Mouse (Mus musculus) liver, adult 2 months (tissue): ENCODE measurements at regions not wholly inside any gene's neighbourhood (a gene's known extent, or its start where the extent isn't known, plus 50 kb on each side); places are given as distances from the start of the nearest gene placed in this dataset.

Experiments used
- DNase-seq: peaks from one replicate; pipeline ENCODE4 v3.0.0-alpha.2; 2011; ENCODE audit warnings: low read depth, low spot score; ENCODE audit errors: extremely low read depth
- H3K27ac ChIP-seq: fragments of 200-500 bp; replicated peaks from 2 replicates; pipeline ENCODE4 v1.5.1; 2012; ENCODE audit warnings: low read depth, mild to moderate bottlenecking, control low read depth, inconsistent platforms, low read length; ENCODE audit not compliant: insufficient read depth
- H3K27me3 ChIP-seq: fragments of 200-500 bp; 2 replicates; pipeline ENCODE4 v1.6.1; 2012; ENCODE audit warnings: mild to moderate bottlenecking, moderate library complexity, low read length, inconsistent platforms; ENCODE audit not compliant: control insufficient read depth, insufficient read depth
- H3K36me3 ChIP-seq: fragments of 200-500 bp; 2 replicates; pipeline ENCODE4 v1.6.1; 2012; ENCODE audit warnings: low read length, inconsistent platforms; ENCODE audit not compliant: control insufficient read depth, insufficient read depth
- H3K4me1 ChIP-seq: fragments of 200-500 bp; 2 replicates; pipeline ENCODE4 v1.6.1; 2011; ENCODE audit warnings: low read length; ENCODE audit not compliant: control insufficient read depth, insufficient read depth
- H3K4me3 ChIP-seq: fragments of 200-500 bp; 2 replicates; pipeline ENCODE4 v1.5.1; 2011; ENCODE audit warnings: low read depth, mild to moderate bottlenecking, control low read depth, low read length, moderate library complexity; ENCODE audit not compliant: insufficient read depth
- H3K79me2 ChIP-seq: fragments of 200-500 bp; 2 replicates; pipeline ENCODE4 v1.6.1; 2012; ENCODE audit warnings: inconsistent platforms, mild to moderate bottlenecking, low read length, moderate library complexity; ENCODE audit not compliant: control insufficient read depth, insufficient read depth
- H3K9ac ChIP-seq: fragments of 200-500 bp; 2 replicates; pipeline ENCODE4 v1.6.1; 2012; ENCODE audit warnings: low read depth, mild to moderate bottlenecking, control low read depth, inconsistent platforms, low read length
- CTCF ChIP-seq: fragments of 200-500 bp; IDR thresholded peaks from 2 replicates; pipeline ENCODE4 v1.5.1; 2011; ENCODE audit warnings: low read depth, low read length, control low read depth
- POLR2A ChIP-seq: fragments of 200-500 bp; IDR thresholded peaks from 2 replicates; pipeline ENCODE4 v1.6.1; 2011; ENCODE audit warnings: low read length, control low read depth; ENCODE audit not compliant: insufficient read depth; ENCODE audit errors: extremely low read depth
- WGBS: fragments of 180-500 bp; shearing (Covaris S2); methylation state at CpG from one replicate; pipeline ENCODE4 v1.1.7; 2018; 5-methylcytosine and 5-hydroxymethylcytosine counted together

DNA sequence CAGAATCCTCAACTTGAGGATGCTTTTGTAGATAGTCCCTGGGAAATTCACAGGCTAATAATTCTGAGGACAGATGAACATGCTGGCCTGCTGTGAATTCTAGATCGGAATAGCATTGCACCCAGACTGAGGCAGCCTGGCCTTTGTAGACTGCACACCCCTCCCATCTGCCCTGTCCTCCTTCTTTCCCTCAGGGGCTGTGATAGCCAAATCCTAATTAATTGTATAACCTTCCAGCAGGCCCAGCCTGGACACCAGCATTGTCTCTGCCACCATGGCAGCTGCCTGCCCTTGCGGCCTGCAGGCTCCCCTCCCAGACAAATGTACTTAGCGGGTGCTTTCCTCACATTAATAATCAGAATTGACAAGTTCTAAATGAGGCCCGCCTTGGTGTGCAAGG, 171.7 kb upstream of the Rbfox1 start:
- Histone ChIP-seq H3K27ac (no peak overlapping the region), H3K36me3 (no peaks in the 10 kb centered on the region), H3K79me2 (no peaks in the 10 kb centered on the region), H3K27me3 (no peaks in the 10 kb centered on the region), H3K4me1 (no peaks in the 10 kb centered on the region), H3K4me3 (no peak overlapping the region), H3K9ac (no peak overlapping the region)
- no peak for TF ChIP-seq CTCF
- no peak for TF ChIP-seq POLR2A
- no peak for DNase-seq
- WGBS = 89% methylated on average over 4 of the region's 4 CpGs

DNA sequence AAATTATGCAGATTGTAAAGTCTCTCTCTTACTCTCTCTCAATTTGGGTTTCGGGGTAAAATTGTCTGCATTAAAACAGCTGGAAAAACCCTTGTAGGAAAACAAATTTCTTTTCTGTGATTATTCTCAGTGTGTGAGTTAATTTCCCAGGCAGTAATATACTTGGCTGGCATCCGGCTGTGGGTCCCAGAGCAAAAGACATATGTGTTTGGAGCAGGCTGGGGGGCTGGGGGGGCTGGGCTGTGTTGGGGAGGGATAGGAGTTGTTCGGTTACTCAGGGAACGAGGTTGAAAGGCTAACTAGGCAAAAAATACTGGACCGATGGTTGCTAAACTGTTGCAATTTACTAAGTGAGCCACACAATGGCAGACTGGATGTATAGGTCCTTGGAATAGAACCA, 175.3 kb upstream of the Rbfox1 start:
- Histone ChIP-seq H3K36me3 (no peaks in the 10 kb centered on the region), H3K27me3 (no peaks in the 10 kb centered on the region), H3K9ac (no peak overlapping the region), H3K27ac (no peak overlapping the region), H3K79me2 (no peaks in the 10 kb centered on the region), H3K4me1 (no peaks in the 10 kb centered on the region), H3K4me3 (no peak overlapping the region)
- WGBS = 83% methylated on average over 5 of the region's 5 CpGs
- TF ChIP-seq POLR2A = no peak
- no peak for DNase-seq

DNA sequence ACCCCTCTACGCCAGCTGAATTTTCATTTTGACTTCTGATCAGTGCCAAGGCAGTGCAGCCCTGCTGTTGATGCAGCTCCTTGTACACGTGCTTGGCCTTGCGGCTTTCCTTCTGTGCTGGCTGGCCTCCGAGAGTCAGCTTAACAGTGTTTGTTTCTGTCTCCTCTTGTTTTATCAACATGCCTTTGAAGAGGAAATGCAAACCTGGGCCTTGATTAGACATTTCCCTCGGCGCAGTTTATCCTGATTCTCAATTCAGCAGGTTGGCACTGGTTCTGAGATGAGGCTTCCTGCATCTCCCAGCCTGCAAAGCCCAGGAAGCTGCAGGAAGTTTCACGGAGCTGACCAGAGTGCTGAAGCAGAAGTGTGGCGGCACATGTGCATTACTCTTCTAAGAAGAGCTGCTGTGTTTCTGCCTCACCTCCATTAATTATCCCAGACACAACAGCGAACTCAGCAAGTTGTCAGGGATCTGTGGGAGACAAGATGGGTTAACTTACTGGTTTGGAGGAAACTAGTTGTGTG, 184.4 kb upstream of the Rbfox1 start:
- TF ChIP-seq CTCF (no peak), POLR2A (no peak)
- WGBS = 48% methylated on average over 9 of the region's 9 CpGs
- DNase-seq = no peak

DNA sequence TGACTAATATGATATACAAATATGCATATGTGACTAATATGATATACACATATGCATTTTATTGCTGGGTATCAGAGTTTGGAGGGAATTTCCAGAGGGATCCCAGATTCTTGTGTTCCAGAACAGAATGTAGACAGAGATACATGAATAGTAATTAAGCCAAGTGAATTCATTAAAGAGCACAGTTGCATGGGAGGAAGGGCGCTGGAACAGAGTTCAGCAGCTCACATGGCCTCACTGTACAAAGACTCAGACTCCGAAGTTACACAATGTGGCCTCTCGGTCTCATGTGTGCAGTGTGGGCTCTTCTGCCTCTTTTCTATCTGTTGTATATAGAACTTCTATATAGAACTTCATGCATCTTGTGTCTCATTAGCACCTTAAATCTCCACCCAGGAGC, 196.8 kb upstream of the Rbfox1 start:
- WGBS = 83% methylated on average over 3 of the region's 3 CpGs
- DNase-seq = no peak
- H3K4me3 ChIP-seq = no peak overlapping the region
- no peak overlapping the region for H3K27ac ChIP-seq
- H3K4me1 ChIP-seq = no peaks in the 10 kb centered on the region
- no peaks in the 10 kb centered on the region for H3K79me2 ChIP-seq
- no peaks in the 10 kb centered on the region for H3K27me3 ChIP-seq
- TF ChIP-seq CTCF = no peak
- no peak for TF ChIP-seq POLR2A
- H3K9ac ChIP-seq = no peak overlapping the region
- H3K36me3 ChIP-seq = no peaks in the 10 kb centered on the region

More for the DNA sequence above, 184.4 kb upstream of the Rbfox1 start:
- Histone ChIP-seq H3K9ac (no peak overlapping the region), H3K27ac (no peak overlapping the region), H3K27me3 (no peaks in the 10 kb centered on the region), H3K4me3 (no peak overlapping the region), H3K36me3 (no peaks in the 10 kb centered on the region), H3K4me1 (no peaks in the 10 kb centered on the region), H3K79me2 (no peaks in the 10 kb centered on the region)

DNA sequence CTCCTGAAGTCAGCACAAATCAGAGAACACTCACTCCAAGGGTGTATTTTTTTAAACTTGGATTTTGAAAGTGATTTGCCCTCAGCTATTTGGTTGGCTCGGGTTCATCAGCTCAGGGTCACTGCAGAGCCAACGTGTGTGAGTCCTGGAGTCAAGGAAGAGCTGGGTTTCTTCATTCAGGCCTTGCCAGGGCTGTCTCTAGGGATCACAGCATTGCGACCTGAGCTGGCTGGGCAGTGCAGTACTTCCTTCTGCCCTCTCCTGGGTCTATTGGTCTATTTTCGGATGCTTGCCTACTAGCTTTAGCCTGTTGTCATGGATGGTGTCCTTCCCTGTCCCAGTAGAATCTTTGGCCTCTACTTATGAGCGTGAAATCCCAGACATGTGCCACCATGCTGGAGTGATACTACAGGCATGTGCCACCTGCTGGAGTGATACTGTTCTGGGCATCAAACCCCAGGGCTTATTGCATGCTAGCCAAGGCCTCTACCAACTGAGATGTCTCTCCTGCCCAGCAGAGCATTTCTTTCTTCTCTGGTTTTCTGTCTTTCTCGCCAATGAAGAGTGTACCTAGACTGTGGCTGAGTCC, 211.7 kb upstream of the Rbfox1 start:
- TF ChIP-seq POLR2A = no peak
- TF ChIP-seq CTCF = no peak
- no peaks in the 10 kb centered on the region for H3K27me3 ChIP-seq
- no peak overlapping the region for H3K27ac ChIP-seq
- DNase-seq = no peak
- no peak overlapping the region for H3K4me3 ChIP-seq
- H3K4me1 ChIP-seq = no peaks in the 10 kb centered on the region
- no peaks in the 10 kb centered on the region for H3K79me2 ChIP-seq
- WGBS = 70% methylated on average over 6 of the region's 6 CpGs
- H3K36me3 ChIP-seq = no peaks in the 10 kb centered on the region
- no peak overlapping the region for H3K9ac ChIP-seq

DNA sequence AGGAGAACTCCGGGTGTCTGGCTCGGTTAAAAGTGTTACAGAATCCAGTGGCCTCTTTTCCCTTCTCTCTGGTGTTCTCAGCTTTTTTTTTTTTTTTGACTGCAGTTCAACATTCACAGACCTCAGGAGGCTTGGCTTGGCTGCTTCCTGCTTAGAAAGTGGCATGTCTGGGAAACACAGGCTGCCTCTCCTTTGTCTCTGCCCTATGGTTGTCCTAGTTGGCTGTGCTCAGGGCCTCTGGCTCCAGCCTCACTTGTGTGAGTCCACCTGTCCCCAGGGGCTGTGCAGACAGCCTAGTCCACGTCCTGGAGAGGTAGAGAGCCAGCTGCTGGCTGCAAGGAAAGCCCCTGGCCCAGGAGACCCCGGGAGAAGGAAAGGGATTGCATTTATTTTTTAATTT, 212.3 kb upstream of the Rbfox1 start:
- H3K4me3 ChIP-seq = no peak overlapping the region
- no peaks in the 10 kb centered on the region for H3K4me1 ChIP-seq
- H3K27ac ChIP-seq = no peak overlapping the region
- no peaks in the 10 kb centered on the region for H3K27me3 ChIP-seq
- H3K36me3 ChIP-seq = no peaks in the 10 kb centered on the region
- no peaks in the 10 kb centered on the region for H3K79me2 ChIP-seq
- WGBS = 61% methylated on average over 4 of the region's 4 CpGs
- TF ChIP-seq POLR2A = no peak
- no peak for TF ChIP-seq CTCF
- no peak overlapping the region for H3K9ac ChIP-seq
- DNase-seq = no peak
